Mouse (Mus musculus) limb, embryonic 12.5 days (tissue): ENCODE results near the gene Fibcd1. TPM values are rescaled to one million over a fixed set of nuclear protein-coding genes. Genes with fewer than 3 reads are reported as not detected.
A peak's percentile ranks its signal among the peaks of the same experiment; 100 is the strongest.

ENCODE experiments used
- ATAC-seq: fragments of 200-750 bp; cut with Nextera tagmentation; 2 replicates; pipeline ENCODE4 v1.8.0; 2017; ENCODE audit warnings: low read depth, moderate TSS enrichment; ENCODE audit not compliant: insufficient number of reproducible peaks, insufficient read depth, low FRiP score, low TSS enrichment
- H3K27ac ChIP-seq: fragments of 300-500 bp; sonication (generic); 2 replicates; pipeline ENCODE4 v1.5.1; 2016; ENCODE audit warnings: mild to moderate bottlenecking, moderate library complexity
- H3K27me3 ChIP-seq: fragments of 300-500 bp; sonication (generic); 2 replicates; pipeline ENCODE4 v1.6.1; 2016; ENCODE audit warnings: mild to moderate bottlenecking, moderate library complexity
- H3K36me3 ChIP-seq: fragments of 300-500 bp; sonication (generic); 2 replicates; pipeline ENCODE4 v1.6.1; 2016; ENCODE audit warnings: mild to moderate bottlenecking, moderate library complexity
- H3K4me1 ChIP-seq: fragments of 300-500 bp; sonication (generic); replicated peaks from 2 replicates; pipeline ENCODE4 v1.6.1; 2016
- H3K4me2 ChIP-seq: fragments of 300-500 bp; sonication (generic); 2 replicates; pipeline ENCODE4 v1.6.1; 2016; ENCODE audit warnings: mild to moderate bottlenecking, moderate library complexity
- H3K4me3 ChIP-seq: fragments of 300-500 bp; sonication (generic); replicated peaks from 2 replicates; pipeline ENCODE4 v1.5.1; 2016; ENCODE audit warnings: mild to moderate bottlenecking
- H3K9ac ChIP-seq: fragments of 300-500 bp; sonication (generic); replicated peaks from 2 replicates; pipeline ENCODE4 v1.6.1; 2016; ENCODE audit warnings: mild to moderate bottlenecking, moderate library complexity
- H3K9me3 ChIP-seq: fragments of 300-500 bp; sonication (generic); 2 replicates; pipeline ENCODE4 v1.6.1; 2016; ENCODE audit warnings: mild to moderate bottlenecking, moderate library complexity
- WGBS: fragments of 180-500 bp; shearing (Covaris S2); methylation state at CpG from one replicate; pipeline ENCODE4 v1.1.7; 2016; 5-methylcytosine and 5-hydroxymethylcytosine counted together
- polyA plus RNA-seq: library from polyadenylated mRNA; unstranded; fragments of >200 nt; fragmentation: Nextera tagmentation; extraction: Ambion mirVana; gene quantifications from 2 replicates; pipeline ENCODE4 v1.2.1, GENCODE M21; 2016

The Fibcd1 gene
- polyA plus RNA-seq, 1 experiment from 2014 or later = 0.13 TPM

GRCm38 (mm10) chr2:31857180-31857579 lies 11.4 kb upstream of the Fibcd1 start:
- whole genome bisulfite sequencing = 83% methylated on average over 6 of the region's 6 CpGs
- no peak for ATAC-seq
- H3K27ac ChIP-seq = no peak overlapping the region
- H3K36me3 ChIP-seq = no peaks in the 10 kb centered on the region
- no peak overlapping the region for H3K4me3 ChIP-seq
- no peaks in the 10 kb centered on the region for H3K9me3 ChIP-seq
- peaks cover 30% of the 10 kb centered on the region for H3K4me1 ChIP-seq
- H3K4me2 ChIP-seq = no peak overlapping the region
- no peak overlapping the region for H3K9ac ChIP-seq
- peaks cover 22% of the 10 kb centered on the region for H3K27me3 ChIP-seq

- H3K9ac ChIP-seq = no peak overlapping the region
- no peak overlapping the region for H3K27ac ChIP-seq
- ATAC-seq = no peak
- peaks cover 30% of the 10 kb centered on the region for H3K4me1 ChIP-seq
- no peaks in the 10 kb centered on the region for H3K36me3 ChIP-seq
- 76% methylated on average over 8 of the region's 8 CpGs for WGBS
- no peak overlapping the region for H3K4me3 ChIP-seq
- no peak overlapping the region for H3K4me2 ChIP-seq
- no peaks in the 10 kb centered on the region for H3K9me3 ChIP-seq
- peaks cover 17% of the 10 kb centered on the region for H3K27me3 ChIP-seq
These were observed 10.2 kb upstream of the Fibcd1 start for GRCm38 (mm10) chr2:31855991-31856390.

- no peak for ATAC-seq
- no peak overlapping the region for H3K4me3 ChIP-seq
- peaks cover 27% of the 10 kb centered on the region for H3K4me1 ChIP-seq
- no peak overlapping the region for H3K9ac ChIP-seq
- WGBS = 39% methylated on average over 12 of the region's 12 CpGs
- H3K4me2 ChIP-seq = no peak overlapping the region
- no peaks in the 10 kb centered on the region for H3K9me3 ChIP-seq
- H3K36me3 ChIP-seq = no peaks in the 10 kb centered on the region
- H3K27me3 ChIP-seq = peaks cover 31% of the 10 kb centered on the region
- H3K27ac ChIP-seq = no peak overlapping the region
These were observed 4.3 kb upstream of the Fibcd1 start for GRCm38 (mm10) chr2:31850141-31850540.

- no peak overlapping the region for H3K4me2 ChIP-seq
- H3K9me3 ChIP-seq = no peaks in the 10 kb centered on the region
- no peak overlapping the region for H3K27ac ChIP-seq
- H3K27me3 ChIP-seq = peaks cover 54% of the 10 kb centered on the region
- no peaks in the 10 kb centered on the region for H3K36me3 ChIP-seq
- peaks cover 29% of the 10 kb centered on the region for H3K4me1 ChIP-seq
- ATAC-seq = no peak
- WGBS = 20% methylated on average over 6 of the region's 6 CpGs
- H3K4me3 ChIP-seq = no peak overlapping the region
- H3K9ac ChIP-seq = no peak overlapping the region
These were observed 2.1 kb upstream of the Fibcd1 start for GRCm38 (mm10) chr2:31847908-31848307.

- WGBS = 3% methylated on average over 35 of the region's 35 CpGs
- peak overlapping the region; percentile 98 for H3K4me2 ChIP-seq
- H3K4me3 ChIP-seq = peak overlapping the region; percentile 58
- ATAC-seq = no peak
- no peak overlapping the region for H3K27ac ChIP-seq
- H3K9me3 ChIP-seq = no peaks in the 10 kb centered on the region
- peaks cover 29% of the 10 kb centered on the region for H3K4me1 ChIP-seq
- peak overlapping the region; percentile 60; the same call in 1 of the 2 replicates for H3K9ac ChIP-seq
- peaks cover 61% of the 10 kb centered on the region for H3K27me3 ChIP-seq
- no peaks in the 10 kb centered on the region for H3K36me3 ChIP-seq
These were observed 1.2 kb upstream of the Fibcd1 start for GRCm38 (mm10) chr2:31846692-31847660.

- no peak for ATAC-seq
- Histone ChIP-seq H3K4me3 (peak overlapping the region; percentile 58), H3K27ac (no peak overlapping the region), H3K36me3 (no peaks in the 10 kb centered on the region), H3K9me3 (no peaks in the 10 kb centered on the region), H3K27me3 (peaks cover 66% of the 10 kb centered on the region), H3K4me1 (peaks cover 29% of the 10 kb centered on the region), H3K9ac (peak overlapping the region; percentile 60), H3K4me2 (peak overlapping the region; percentile 98)
- WGBS = 4% methylated on average over 24 of the region's 26 CpGs
These were observed 301 bp downstream of the Fibcd1 start for GRCm38 (mm10) chr2:31845512-31845895.

- no peaks in the 10 kb centered on the region for H3K36me3 ChIP-seq
- H3K27ac ChIP-seq = no peak overlapping the region
- peak overlapping the region; percentile 98 for H3K4me2 ChIP-seq
- no peaks in the 10 kb centered on the region for H3K9me3 ChIP-seq
- WGBS = 2% methylated on average over 10 of the region's 10 CpGs
- no peak overlapping the region for H3K9ac ChIP-seq
- H3K27me3 ChIP-seq = peaks cover 74% of the 10 kb centered on the region
- ATAC-seq = no peak
- H3K4me3 ChIP-seq = 0 out of 2 replicates have a peak overlapping the region, but pooled peaks have one; percentile 58
- H3K4me1 ChIP-seq = peaks cover 29% of the 10 kb centered on the region
These were observed 1.1 kb downstream of the Fibcd1 start for GRCm38 (mm10) chr2:31844729-31845136.

GRCm38 (mm10) chr2:31838868-31839267 lies 6.9 kb downstream of the Fibcd1 start:
- H3K9me3 ChIP-seq = no peaks in the 10 kb centered on the region
- peaks cover 52% of the 10 kb centered on the region for H3K27me3 ChIP-seq
- WGBS = 59% methylated on average over 1 of the region's 1 CpGs
- no peak overlapping the region for H3K27ac ChIP-seq
- no peak overlapping the region for H3K4me2 ChIP-seq
- H3K9ac ChIP-seq = no peak overlapping the region
- ATAC-seq = no peak
- no peak overlapping the region for H3K4me3 ChIP-seq
- H3K4me1 ChIP-seq = peaks cover 7% of the 10 kb centered on the region
- no peaks in the 10 kb centered on the region for H3K36me3 ChIP-seq

- H3K36me3 ChIP-seq = no peaks in the 10 kb centered on the region
- H3K9me3 ChIP-seq = no peaks in the 10 kb centered on the region
- no peak overlapping the region for H3K9ac ChIP-seq
- H3K27ac ChIP-seq = no peak overlapping the region
- WGBS = 31% methylated on average over 6 of the region's 6 CpGs
- H3K4me3 ChIP-seq = no peak overlapping the region
- peaks cover 41% of the 10 kb centered on the region for H3K27me3 ChIP-seq
- peaks cover 7% of the 10 kb centered on the region for H3K4me1 ChIP-seq
- no peak overlapping the region for H3K4me2 ChIP-seq
- ATAC-seq = no peak
These were observed 8.8 kb downstream of the Fibcd1 start for GRCm38 (mm10) chr2:31836985-31837384.

GRCm38 (mm10) chr2:31836091-31836490 lies 9.7 kb downstream of the Fibcd1 start:
- H3K27me3 ChIP-seq = peaks cover 37% of the 10 kb centered on the region
- ATAC-seq = no peak
- no peaks in the 10 kb centered on the region for H3K9me3 ChIP-seq
- no peak overlapping the region for H3K27ac ChIP-seq
- no peak overlapping the region for H3K4me3 ChIP-seq
- 50% methylated on average over 10 of the region's 10 CpGs for WGBS
- H3K9ac ChIP-seq = no peak overlapping the region
- no peak overlapping the region for H3K4me2 ChIP-seq
- peaks cover 7% of the 10 kb centered on the region for H3K4me1 ChIP-seq
- H3K36me3 ChIP-seq = no peaks in the 10 kb centered on the region

GRCm38 (mm10) chr2:31828311-31828825 lies 17.4 kb downstream of the Fibcd1 start:
- Histone ChIP-seq H3K4me3 (no peak overlapping the region), H3K9ac (no peak overlapping the region), H3K36me3 (no peaks in the 10 kb centered on the region), H3K27ac (no peak overlapping the region), H3K9me3 (no peaks in the 10 kb centered on the region), H3K4me1 (peaks cover 16% of the 10 kb centered on the region), H3K4me2 (no peak overlapping the region), H3K27me3 (peaks cover 22% of the 10 kb centered on the region)
- WGBS = 12% methylated on average over 4 of the region's 4 CpGs
- ATAC-seq = no peak
